Mouse (Mus musculus) forebrain, embryonic 15.5 days (tissue): Measurements from ENCODE around the gene Gm44805. TPM values are rescaled to one million over a fixed set of nuclear protein-coding genes. Genes with fewer than 3 reads are reported as not detected.
"Not testable (repeated sequence)": the region's sequence is repeated elsewhere in the genome, so short reads cannot be mapped to it uniquely, and the experiment has no call there.

Experiments used
- ATAC-seq: fragments of 200-750 bp; cut with Nextera tagmentation; replicated peaks from 2 replicates; pipeline ENCODE4 v1.8.0; 2017; ENCODE audit warnings: mild to moderate bottlenecking, moderate TSS enrichment, moderate library complexity
- H3K27ac ChIP-seq: fragments of 300-500 bp; sonication (generic); replicated peaks from 2 replicates; pipeline ENCODE4 v1.5.1; 2015; ENCODE audit warnings: mild to moderate bottlenecking, inconsistent platforms
- H3K27me3 ChIP-seq: fragments of 300-500 bp; sonication (generic); 2 replicates; pipeline ENCODE4 v1.6.1; 2015; ENCODE audit warnings: inconsistent platforms
- H3K36me3 ChIP-seq: fragments of 300-500 bp; sonication (generic); 2 replicates; pipeline ENCODE4 v1.6.1; 2015; ENCODE audit warnings: mild to moderate bottlenecking, inconsistent platforms
- H3K4me1 ChIP-seq: fragments of 300-500 bp; sonication (generic); 2 replicates; pipeline ENCODE4 v1.6.1; 2015; ENCODE audit warnings: inconsistent platforms
- H3K4me2 ChIP-seq: fragments of 300-500 bp; sonication (generic); replicated peaks from 2 replicates; pipeline ENCODE4 v1.6.1; 2015; ENCODE audit warnings: mild to moderate bottlenecking, inconsistent platforms
- H3K4me3 ChIP-seq: fragments of 300-500 bp; sonication (generic); 2 replicates; pipeline ENCODE4 v1.5.1; 2015; ENCODE audit warnings: mild to moderate bottlenecking, inconsistent platforms
- H3K9ac ChIP-seq: fragments of 300-500 bp; sonication (generic); replicated peaks from 2 replicates; pipeline ENCODE4 v1.6.1; 2015; ENCODE audit warnings: mild to moderate bottlenecking, inconsistent platforms
- H3K9me3 ChIP-seq: fragments of 300-500 bp; sonication (generic); 2 replicates; pipeline ENCODE4 v1.6.1; 2016; ENCODE audit warnings: inconsistent platforms
- whole genome bisulfite sequencing: fragments of 180-500 bp; shearing (Covaris S2); methylation state at CpG from one replicate; pipeline ENCODE4 v1.1.7; 2015; ENCODE audit warnings: mixed read lengths; 5-methylcytosine and 5-hydroxymethylcytosine counted together
- polyA plus RNA-seq: library from polyadenylated mRNA; unstranded; fragments of >200 nt; fragmentation: Nextera tagmentation; extraction: Ambion mirVana; gene quantifications from 2 replicates; pipeline ENCODE4 v1.2.1, GENCODE M21; 2015

Gm44805 gene
- polyA plus RNA-seq, 1 experiment from 2014 or later, result not detected

DNA sequence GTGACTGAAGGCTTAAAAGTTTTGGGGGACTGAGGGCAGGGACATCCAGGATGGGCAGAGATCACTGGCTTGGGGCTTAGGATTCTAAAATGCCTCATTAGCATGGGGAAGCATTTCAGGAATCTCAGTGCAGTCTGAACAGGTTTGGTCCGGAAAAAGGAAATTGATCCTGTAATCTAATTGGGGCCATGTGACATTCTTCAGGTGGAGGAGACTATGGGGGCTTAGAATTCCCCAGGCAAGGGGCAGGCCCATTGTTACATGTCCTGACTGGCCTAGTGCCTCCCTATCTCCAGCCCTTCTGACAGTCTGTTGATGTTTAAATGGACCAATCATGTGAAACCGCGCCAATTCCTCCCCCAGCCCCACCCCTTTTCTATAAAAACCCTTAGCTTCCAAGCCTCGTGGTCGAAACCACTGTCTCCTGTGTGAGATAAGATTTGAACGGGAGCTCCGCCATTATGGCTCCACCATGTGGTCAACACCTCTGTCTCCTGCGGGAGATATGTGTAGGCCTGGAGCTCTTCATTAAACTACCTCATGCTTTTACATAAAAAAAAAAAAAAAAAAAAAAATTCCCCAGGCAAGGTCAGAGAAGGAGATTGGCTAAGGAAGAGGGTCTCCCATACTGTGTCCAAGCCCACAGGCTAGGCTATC, 5.8 kb upstream of the Gm44805 start:
- not testable (repeated sequence) for H3K36me3 ChIP-seq, H3K4me2 ChIP-seq, H3K27ac ChIP-seq, H3K9ac ChIP-seq, H3K4me1 ChIP-seq, H3K27me3 ChIP-seq, H3K9me3 ChIP-seq, H3K4me3 ChIP-seq, ATAC-seq
- WGBS, result 74% methylated on average over 8 of the region's 8 CpGs

DNA sequence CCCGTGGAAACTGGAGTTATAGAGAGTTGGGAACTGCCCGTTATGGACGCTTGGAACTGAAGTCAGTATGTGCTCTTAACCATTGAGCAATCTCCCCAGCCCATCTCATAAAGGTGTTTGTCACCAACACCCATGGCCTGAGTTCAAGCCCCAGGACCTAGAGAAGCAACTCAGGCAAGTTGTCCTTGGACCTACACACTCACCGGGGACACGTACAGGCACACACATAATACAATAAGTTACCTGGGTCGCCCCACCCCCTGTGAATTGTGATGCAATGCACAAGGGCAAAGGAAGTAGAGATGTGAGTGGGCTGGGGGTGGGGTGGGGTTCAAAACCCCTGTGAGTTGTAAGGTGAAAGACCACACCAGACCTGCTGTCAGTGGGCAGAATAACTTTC, 5.3 kb upstream of the Gm44805 start:
- no peak overlapping the region for H3K4me3 ChIP-seq
- H3K27ac ChIP-seq, result no peak overlapping the region
- no peaks in the 10 kb centered on the region for H3K27me3 ChIP-seq
- H3K4me1 ChIP-seq, result no peaks in the 10 kb centered on the region
- no peaks in the 10 kb centered on the region for H3K36me3 ChIP-seq
- no peaks in the 10 kb centered on the region for H3K9me3 ChIP-seq
- H3K4me2 ChIP-seq, result no peak overlapping the region
- 84% methylated on average over 6 of the region's 6 CpGs for WGBS
- ATAC-seq, result no peak
- H3K9ac ChIP-seq, result no peak overlapping the region

DNA sequence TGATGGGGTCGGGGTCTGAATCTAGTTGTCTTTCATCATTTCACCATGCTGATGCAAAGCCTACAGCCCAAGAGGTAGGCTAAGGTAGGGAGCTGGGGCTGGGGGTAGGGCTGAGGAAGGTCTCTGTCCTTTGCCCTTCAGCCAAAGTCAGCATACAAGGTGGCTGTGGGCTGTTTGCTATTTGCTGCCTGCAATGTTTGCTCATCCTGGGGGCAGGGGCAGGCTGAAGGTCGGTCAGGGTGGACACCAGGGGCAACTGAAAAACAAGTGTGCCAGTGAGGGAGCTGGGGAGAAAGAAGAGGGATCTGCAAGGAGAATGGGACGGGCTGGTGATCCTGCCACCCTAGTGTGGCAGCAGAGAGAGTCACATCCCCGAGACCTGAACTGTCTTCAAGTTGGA, 4.2 kb upstream of the Gm44805 start:
- no peak for ATAC-seq
- Histone ChIP-seq H3K27ac (no peak overlapping the region), H3K4me1 (no peaks in the 10 kb centered on the region), H3K9ac (no peak overlapping the region), H3K4me2 (no peak overlapping the region), H3K27me3 (no peaks in the 10 kb centered on the region), H3K36me3 (no peaks in the 10 kb centered on the region), H3K9me3 (no peaks in the 10 kb centered on the region), H3K4me3 (no peak overlapping the region)
- 60% methylated on average over 4 of the region's 4 CpGs for WGBS

DNA sequence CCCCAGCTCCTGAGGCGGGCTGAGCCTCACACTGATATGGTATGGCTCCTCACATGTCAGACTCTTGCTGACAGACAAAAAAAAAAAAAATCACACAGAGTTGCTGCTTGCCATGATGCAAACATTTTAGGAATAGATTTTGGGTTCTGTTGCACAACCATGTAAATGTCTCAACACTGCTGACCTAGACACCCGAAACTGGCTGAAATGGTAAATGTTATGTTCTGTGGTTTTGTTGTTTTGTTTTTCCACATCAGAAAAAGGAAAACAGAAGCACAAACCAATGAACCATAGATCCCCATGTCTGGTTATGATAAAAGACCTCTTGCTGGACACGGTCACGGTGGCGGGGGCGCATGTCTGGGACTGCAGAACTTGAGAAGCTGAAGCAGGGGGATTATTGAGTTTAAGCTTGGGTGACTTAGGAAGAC, 2.6 kb upstream of the Gm44805 start:
- ATAC-seq, result no peak
- 92% methylated on average over 6 of the region's 6 CpGs for WGBS
- H3K9me3 ChIP-seq, result no peaks in the 10 kb centered on the region
- no peaks in the 10 kb centered on the region for H3K4me1 ChIP-seq
- no peaks in the 10 kb centered on the region for H3K27me3 ChIP-seq
- no peak overlapping the region for H3K27ac ChIP-seq
- H3K9ac ChIP-seq, result no peak overlapping the region
- no peak overlapping the region for H3K4me2 ChIP-seq
- no peak overlapping the region for H3K4me3 ChIP-seq
- H3K36me3 ChIP-seq, result no peaks in the 10 kb centered on the region

- no peak overlapping the region for H3K4me2 ChIP-seq
Measured at GRCm38 (mm10) chr7:19682979-19683378, 1.8 kb upstream of the Gm44805 start.

DNA sequence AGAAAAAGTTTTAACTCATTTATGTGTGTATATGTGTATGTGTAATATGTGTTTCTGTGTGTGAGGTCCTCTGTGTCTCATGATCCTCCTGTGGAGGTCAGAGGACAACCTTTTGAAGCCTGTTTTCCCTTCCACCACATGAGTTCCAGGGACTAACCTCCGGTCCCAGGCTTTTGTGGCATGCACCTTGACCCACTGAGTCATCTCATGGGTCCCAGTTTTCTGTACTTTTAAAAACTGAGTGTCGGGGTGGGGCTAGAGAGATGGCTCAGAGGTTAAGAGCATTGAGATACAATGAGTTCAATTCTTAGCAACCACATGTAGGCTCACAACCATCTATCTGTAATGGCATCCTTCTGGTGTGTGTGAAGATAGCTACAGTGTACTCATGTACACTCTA, 521 bp downstream of the Gm44805 start:
- ATAC-seq, result no peak
- Histone ChIP-seq H3K9ac (no peak overlapping the region), H3K9me3 (no peaks in the 10 kb centered on the region), H3K27me3 (no peaks in the 10 kb centered on the region), H3K4me2 (no peak overlapping the region), H3K4me1 (no peaks in the 10 kb centered on the region), H3K27ac (no peak overlapping the region), H3K4me3 (no peak overlapping the region), H3K36me3 (no peaks in the 10 kb centered on the region)
- 89% methylated on average over 2 of the region's 2 CpGs for WGBS

More at GRCm38 (mm10) chr7:19682979-19683378, 1.8 kb upstream of the Gm44805 start:
- Histone ChIP-seq H3K9me3 (no peaks in the 10 kb centered on the region), H3K4me1 (no peaks in the 10 kb centered on the region), H3K4me3 (no peak overlapping the region), H3K36me3 (no peaks in the 10 kb centered on the region), H3K9ac (no peak overlapping the region), H3K27ac (no peak overlapping the region), H3K27me3 (no peaks in the 10 kb centered on the region)
- ATAC-seq, result no peak
- 75% methylated on average over 3 of the region's 3 CpGs for WGBS

- Histone ChIP-seq H3K27ac (no peak overlapping the region), H3K27me3 (no peaks in the 10 kb centered on the region), H3K4me2 (no peak overlapping the region), H3K36me3 (no peaks in the 10 kb centered on the region), H3K4me1 (no peaks in the 10 kb centered on the region), H3K4me3 (no peak overlapping the region), H3K9me3 (no peaks in the 10 kb centered on the region), H3K9ac (no peak overlapping the region)
- no peak for ATAC-seq
- WGBS, result 90% methylated on average over 3 of the region's 3 CpGs
Measured at GRCm38 (mm10) chr7:19678901-19679300, 2.3 kb downstream of the Gm44805 start.

DNA sequence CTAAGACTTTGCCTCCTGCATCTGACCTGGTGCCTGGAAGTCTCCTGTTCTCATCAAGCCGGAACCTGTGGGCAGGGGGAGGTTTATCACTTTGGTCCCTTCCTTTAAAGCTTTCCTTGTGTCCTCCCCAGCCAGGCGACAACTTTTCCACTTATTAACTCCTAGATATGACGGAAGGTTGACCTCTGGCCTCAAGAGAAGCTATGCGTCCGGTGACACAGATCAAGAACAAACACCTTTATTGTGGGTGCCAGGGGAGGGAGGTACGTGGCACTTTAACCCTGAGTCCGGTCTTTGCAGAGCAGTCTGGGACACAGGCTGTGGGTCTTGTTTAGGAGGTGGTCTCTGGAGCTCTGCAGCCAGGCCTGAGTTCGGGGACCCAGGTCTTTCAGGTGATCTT, 3.4 kb downstream of the Gm44805 start, which contains the start of gene Apoc2:
Gene Apoc2 (minus strand): TSS at position 70 of the 400 bp plus-strand sequence.
- no peaks in the 10 kb centered on the region for H3K9me3 ChIP-seq
- no peaks in the 10 kb centered on the region for H3K4me1 ChIP-seq
- no peaks in the 10 kb centered on the region for H3K36me3 ChIP-seq
- no peak within 1 kb of the TSS for H3K9ac ChIP-seq
- no peak for ATAC-seq
- 82% methylated on average over 8 of the region's 8 CpGs for WGBS
- H3K4me2 ChIP-seq, result no peak within 1 kb of the TSS
- no peaks in the 10 kb centered on the region for H3K27me3 ChIP-seq
- H3K4me3 ChIP-seq, result no peak within 1 kb of the TSS
- no peak within 1 kb of the TSS for H3K27ac ChIP-seq

DNA sequence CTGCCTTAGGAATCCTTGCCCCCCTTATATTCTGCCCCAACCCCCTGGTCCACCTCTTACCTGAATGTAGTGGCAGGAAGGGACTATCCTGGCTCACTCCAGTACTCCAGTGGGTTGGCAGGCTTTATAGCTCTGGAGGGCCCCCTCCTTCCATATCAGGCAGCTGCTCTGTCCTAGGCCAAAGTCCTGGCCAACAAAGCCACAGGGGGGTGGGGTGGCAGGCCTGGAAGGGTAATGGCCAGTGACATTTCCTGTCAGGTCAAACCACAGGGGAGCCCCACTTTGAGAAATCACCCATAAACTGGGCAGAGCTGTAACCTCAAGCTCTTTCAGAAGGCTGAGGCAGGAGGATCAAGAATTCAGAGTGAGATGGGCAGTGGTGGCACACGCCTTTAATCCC, 4.6 kb downstream of the Gm44805 start:
- Histone ChIP-seq H3K9me3 (no peaks in the 10 kb centered on the region), H3K27me3 (no peaks in the 10 kb centered on the region), H3K4me1 (no peaks in the 10 kb centered on the region), H3K36me3 (no peaks in the 10 kb centered on the region), H3K4me3 (no peak overlapping the region), H3K27ac (no peak overlapping the region), H3K9ac (no peak overlapping the region), H3K4me2 (no peak overlapping the region)
- 72% methylated on average over 1 of the region's 1 CpGs for WGBS
- no peak for ATAC-seq

DNA sequence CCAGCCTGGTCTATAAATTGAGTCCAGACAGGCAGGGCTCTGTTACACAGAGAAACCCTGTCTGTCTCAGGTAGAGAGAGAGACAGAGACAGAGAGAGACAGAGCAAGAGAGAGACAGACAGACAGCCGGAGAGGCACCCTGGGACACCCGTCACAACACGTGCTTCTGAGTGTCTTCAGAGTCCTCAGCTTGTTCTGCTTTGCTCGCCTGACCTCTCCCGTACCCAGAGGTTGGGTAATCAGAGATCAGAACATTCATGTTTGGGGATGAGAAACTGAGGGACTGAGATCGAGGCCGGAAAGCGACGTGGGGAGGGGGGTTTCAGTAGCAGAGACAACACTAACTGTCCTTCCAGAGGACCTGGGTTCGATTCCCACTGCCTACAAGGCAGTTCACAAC, 5.4 kb downstream of the Gm44805 start:
- no peaks in the 10 kb centered on the region for H3K4me1 ChIP-seq
- no peak for ATAC-seq
- H3K4me3 ChIP-seq, result no peak overlapping the region
- no peaks in the 10 kb centered on the region for H3K9me3 ChIP-seq
- H3K36me3 ChIP-seq, result no peaks in the 10 kb centered on the region
- no peak overlapping the region for H3K27ac ChIP-seq
- H3K9ac ChIP-seq, result no peak overlapping the region
- WGBS, result 85% methylated on average over 10 of the region's 10 CpGs
- no peak overlapping the region for H3K4me2 ChIP-seq
- no peaks in the 10 kb centered on the region for H3K27me3 ChIP-seq

DNA sequence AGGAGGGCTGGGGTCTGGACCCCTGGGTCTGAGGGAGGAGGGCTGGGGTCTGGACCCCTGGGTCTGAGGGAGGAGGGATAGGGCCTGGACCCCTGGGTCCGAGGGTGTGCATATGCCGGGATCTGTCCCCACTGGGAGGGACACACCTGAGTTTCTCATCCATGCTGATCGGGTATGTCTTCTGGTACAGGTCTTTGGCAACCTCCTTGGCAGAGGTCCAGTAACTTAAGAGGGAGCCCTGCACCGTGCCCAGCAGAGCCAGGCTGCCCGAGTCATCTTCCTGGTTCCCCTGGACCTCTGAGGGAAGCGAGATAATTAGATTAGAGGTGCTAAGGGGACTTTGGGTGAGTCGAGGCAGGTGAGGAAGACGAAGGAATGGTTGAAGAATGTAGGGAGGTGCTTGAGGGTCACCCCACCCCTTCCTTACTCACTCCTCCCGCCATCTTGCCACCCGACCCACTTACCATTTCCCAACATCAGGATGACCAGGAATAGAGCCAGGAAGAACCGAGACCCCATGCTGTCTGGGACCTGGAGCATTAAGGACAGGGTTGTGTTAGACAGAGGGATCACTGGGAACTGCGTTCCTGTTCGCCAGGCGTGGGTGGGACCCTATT, 8.0 kb downstream of the Gm44805 start:
- H3K9me3 ChIP-seq, result no peaks in the 10 kb centered on the region
- no peaks in the 10 kb centered on the region for H3K27me3 ChIP-seq
- no peak overlapping the region for H3K4me3 ChIP-seq
- peaks cover 5% of the 10 kb centered on the region; the same call in 1 of the 2 replicates for H3K4me1 ChIP-seq
- ATAC-seq, result no peak
- no peak overlapping the region for H3K9ac ChIP-seq
- H3K27ac ChIP-seq, result no peak overlapping the region
- no peaks in the 10 kb centered on the region for H3K36me3 ChIP-seq
- 63% methylated on average over 14 of the region's 14 CpGs for WGBS
- no peak overlapping the region for H3K4me2 ChIP-seq

DNA sequence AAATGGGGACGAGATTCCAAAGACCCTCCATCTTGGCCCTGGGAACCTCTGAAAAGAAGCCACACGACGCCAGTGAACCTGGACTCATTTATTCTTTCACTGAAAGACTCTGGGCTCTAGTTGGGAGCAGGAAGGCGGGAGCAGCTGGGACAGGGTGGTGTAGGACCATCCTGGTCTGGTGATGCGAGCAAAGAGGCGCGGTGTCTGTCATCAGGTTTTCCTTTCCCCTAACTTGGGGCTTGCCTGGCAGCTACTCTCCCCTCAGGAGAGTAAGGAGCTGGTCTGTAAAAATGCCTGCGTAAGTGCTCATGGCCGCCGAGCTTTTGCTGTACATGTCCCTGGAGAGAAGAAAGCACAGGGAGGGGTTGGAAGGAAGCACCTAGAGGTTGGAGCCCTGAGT, 9.7 kb downstream of the Gm44805 start:
- no peak overlapping the region for H3K4me2 ChIP-seq
- H3K9me3 ChIP-seq, result no peaks in the 10 kb centered on the region
- WGBS, result 70% methylated on average over 10 of the region's 10 CpGs
- H3K9ac ChIP-seq, result no peak overlapping the region
- no peak overlapping the region for H3K4me3 ChIP-seq
- H3K27ac ChIP-seq, result no peak overlapping the region
- H3K36me3 ChIP-seq, result no peaks in the 10 kb centered on the region
- ATAC-seq, result no peak
- peaks cover 5% of the 10 kb centered on the region; the same call in 1 of the 2 replicates for H3K4me1 ChIP-seq
- no peaks in the 10 kb centered on the region for H3K27me3 ChIP-seq
